Mouse (Mus musculus) central nervous system, embryonic 18 days (tissue): ENCODE measurements around the gene Nup43. TPM values are rescaled to one million over a fixed set of nuclear protein-coding genes. Genes with fewer than 3 reads are reported as not detected.

ENCODE experiments used
- polyA plus RNA-seq: library from polyadenylated mRNA; depleted of rRNA; stranded (reverse); fragments of >200 nt; gene quantifications from 2 replicates; pipeline ENCODE4 v1.2.3, GENCODE M21; 2012; rRNA removed

Gene Nup43
- 23.3 and 26.2 TPM in 2 replicates for polyA plus RNA-seq

DNA sequence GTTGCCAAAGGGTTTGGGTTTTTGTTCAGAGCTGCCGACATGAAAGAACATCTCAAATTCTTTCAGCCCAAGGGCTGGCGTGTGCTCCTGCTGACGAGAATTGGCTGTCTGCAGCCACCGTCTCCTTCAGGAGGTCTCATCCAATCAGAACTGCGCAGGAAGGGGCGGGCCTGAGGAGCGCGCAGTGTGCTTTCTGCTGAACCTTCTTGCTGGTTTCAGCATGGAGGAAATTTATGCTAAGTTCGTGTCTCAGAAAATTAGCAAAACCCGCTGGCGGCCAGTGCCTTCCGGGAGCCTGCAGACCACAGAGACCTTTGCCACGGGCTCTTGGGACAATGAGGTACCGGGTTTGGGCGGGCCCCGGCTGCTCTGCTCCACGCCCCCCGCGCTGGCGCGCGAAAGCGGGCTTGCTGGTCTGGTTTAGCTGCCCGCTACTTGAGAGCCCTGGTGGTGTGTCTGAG, at the start of gene Nup43:
Nup43 (plus strand) TSS at position 162 of the 461 bp plus-strand sequence.

DNA sequence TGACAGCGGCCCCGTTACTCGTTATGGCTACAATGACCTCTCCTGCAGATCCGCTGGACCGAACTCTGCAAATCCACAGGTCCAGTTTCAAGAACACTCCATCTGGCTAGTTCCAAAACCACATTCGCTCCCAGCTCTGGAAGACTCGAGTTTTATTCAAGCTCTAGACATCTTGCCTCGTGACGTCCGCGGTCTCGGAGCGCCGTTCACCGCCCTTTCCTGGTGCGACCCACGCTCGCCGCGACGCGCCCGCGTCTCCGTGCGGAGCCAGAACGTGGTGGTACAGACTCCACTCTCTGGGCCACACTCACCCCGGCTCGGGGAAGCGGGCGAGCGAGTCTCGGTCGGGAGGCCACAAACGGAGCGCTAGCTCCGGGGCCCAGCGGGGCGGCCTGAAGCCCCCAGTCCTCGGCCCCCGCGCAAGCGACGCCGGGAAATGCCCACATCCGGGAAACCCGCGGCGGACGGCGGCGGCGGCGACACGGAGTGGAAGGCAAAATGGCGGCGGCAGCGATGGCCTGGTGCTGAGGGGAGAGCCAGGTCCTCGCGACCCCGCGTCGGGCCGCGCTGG, 13.5 kb downstream of the Nup43 start, which contains the start of the genes Pcmt1 and Lats1:
Pcmt1 (minus strand) TSS at position 406 of the 571 bp plus-strand sequence.
Lats1 (plus strand) TSS at position 484 of the 571 bp plus-strand sequence.

DNA sequence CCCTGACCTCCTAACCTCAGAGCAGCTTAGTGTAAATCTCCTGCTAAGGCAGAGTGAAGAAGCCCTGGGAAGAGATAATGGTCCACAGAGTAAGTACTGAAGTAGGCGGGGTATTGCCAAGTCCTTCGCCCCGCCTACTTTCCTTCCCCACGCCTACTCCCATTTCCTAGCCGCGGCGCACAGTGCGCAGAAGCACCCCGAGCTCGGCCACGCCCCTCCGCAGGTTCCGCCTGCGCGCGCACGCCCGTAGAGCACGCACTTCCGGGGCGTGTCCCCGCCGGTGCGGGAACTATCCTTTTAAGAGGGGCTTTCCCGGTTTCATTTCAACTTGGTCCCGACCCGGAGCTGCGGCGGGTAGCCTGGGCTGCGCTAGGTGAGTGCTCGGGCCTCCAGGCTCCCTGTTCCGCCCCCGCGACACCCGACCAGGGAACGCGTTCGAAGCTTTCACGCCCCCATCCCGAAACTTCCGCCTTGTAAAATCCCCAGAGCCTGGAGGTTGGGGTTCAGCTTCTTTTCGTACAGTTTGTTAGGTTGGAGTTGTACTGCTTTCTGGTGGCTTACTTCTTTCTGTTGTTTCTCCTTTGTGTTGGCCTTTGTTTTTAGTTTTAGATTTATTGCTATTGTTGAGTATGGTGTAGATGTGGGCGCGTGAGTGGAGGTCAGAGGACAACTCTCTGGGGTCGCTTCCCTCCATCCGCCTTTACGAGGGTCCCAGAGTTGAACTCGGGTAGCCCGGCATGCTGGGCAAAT, 58.6 kb downstream of the Nup43 start, which contains the start of gene Katna1:
Katna1 (plus strand) TSS at position 250 of the 750 bp plus-strand sequence.

Other genes starting within 250 kb of the Nup43 start
- 0.65 and 1.1 TPM in 2 replicates for gene Ulbp1, start 193.9 kb upstream of the Nup43 start, polyA plus RNA-seq
- gene Lrp11, start 77.7 kb upstream of the Nup43 start, polyA plus RNA-seq: 83.1 and 84.0 TPM in 2 replicates
- gene Pcmt1, start 13.6 kb downstream of the Nup43 start, polyA plus RNA-seq: 104 and 107 TPM in 2 replicates
- 25.5 and 26.8 TPM in 2 replicates for gene Lats1, start 13.7 kb downstream of the Nup43 start, polyA plus RNA-seq
- gene Katna1, start 58.5 kb downstream of the Nup43 start, polyA plus RNA-seq: 13.8 and 14.2 TPM in 2 replicates
- gene Ginm1, start 125.3 kb downstream of the Nup43 start, polyA plus RNA-seq: 28.8 and 34.0 TPM in 2 replicates
- gene Ppil4, start 125.4 kb downstream of the Nup43 start, polyA plus RNA-seq: 22.1 and 22.8 TPM in 2 replicates
- 0.12 and 0.17 TPM in 2 replicates for gene Zc3h12d, start 165.0 kb downstream of the Nup43 start, polyA plus RNA-seq